Comparison of ENCODE assay signal across 42 mouse cellular contexts in the genomic region with DNA sequence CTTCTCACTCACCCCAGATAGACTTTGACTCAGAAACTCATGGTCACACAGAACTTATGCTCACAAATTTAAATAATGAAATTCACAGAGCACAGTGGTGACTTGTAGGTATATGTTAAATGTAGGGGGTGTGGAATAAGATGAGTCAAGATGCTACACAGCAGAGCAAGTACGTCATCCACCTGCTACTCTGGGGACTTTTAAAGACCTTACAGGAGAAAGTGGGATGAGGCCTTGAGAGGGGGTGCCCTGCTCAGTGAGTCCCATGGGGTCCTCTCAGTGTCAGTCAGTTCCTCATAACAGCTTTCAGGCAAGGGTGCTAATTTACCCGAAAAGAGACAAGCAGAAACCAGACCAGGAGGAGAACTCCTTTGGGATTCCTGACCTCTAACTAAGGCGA. TPM values are rescaled to one million over a fixed set of nuclear protein-coding genes. Genes with fewer than 3 reads are reported as not detected.
"Had no signal": no experiment of that assay in that cellular context is flagged by ENCODE, and none has a peak within 500 bp of the region (broad histone marks: within the 10 kb centered on the region; RNA-seq: fewer than 3 reads in every experiment).

No protein-coding gene starts in this region.

- H3K36me3 ChIP-seq: heart, embryonic 12.5 days; heart, embryonic 13.5 days; heart, embryonic 15.5 days; hindbrain, embryonic 10.5 days; hindbrain, embryonic 12.5 days; hindbrain, embryonic 13.5 days; hindbrain, embryonic 15.5 days; intestine, embryonic 15.5 days; kidney, embryonic 15.5 days had no signal

- H3K9me3 ChIP-seq: heart, embryonic 12.5 days; heart, embryonic 13.5 days; heart, embryonic 15.5 days; hindbrain, embryonic 10.5 days; hindbrain, embryonic 12.5 days; hindbrain, embryonic 13.5 days; hindbrain, embryonic 15.5 days; intestine, embryonic 15.5 days; kidney, embryonic 15.5 days had no signal

- H3K4me1 ChIP-seq: heart, embryonic 12.5 days; heart, embryonic 13.5 days; heart, embryonic 15.5 days; hindbrain, embryonic 10.5 days; hindbrain, embryonic 12.5 days; hindbrain, embryonic 13.5 days; hindbrain, embryonic 15.5 days; intestine, embryonic 15.5 days; kidney, embryonic 15.5 days had no signal

- H3K27ac ChIP-seq: heart, embryonic 13.5 days; heart, embryonic 15.5 days; hindbrain, embryonic 10.5 days; hindbrain, embryonic 12.5 days; hindbrain, embryonic 13.5 days; hindbrain, embryonic 14.5 days; hindbrain, embryonic 15.5 days; hindbrain, postnatal 0 days; intestine, embryonic 15.5 days; kidney, embryonic 15.5 days; kidney, postnatal 0 days; layer of hippocampus, adult 2 months; left cerebral cortex, adult 2 months had no signal

- H3K27me3 ChIP-seq: heart, embryonic 12.5 days; heart, embryonic 13.5 days; heart, embryonic 15.5 days; hindbrain, embryonic 12.5 days; hindbrain, embryonic 13.5 days; hindbrain, embryonic 15.5 days; intestine, embryonic 15.5 days; kidney, embryonic 15.5 days had no signal

- ATAC-seq: hindbrain, embryonic 16.5 days; hindbrain, postnatal 0 days; inflammation-experienced regulatory T-cells, adult 6 months; intestine, embryonic 15.5 days; intestine, embryonic 16.5 days; intestine, postnatal 0 days had no signal

- H3K4me3 ChIP-seq: heart, embryonic 12.5 days; heart, embryonic 13.5 days; heart, embryonic 15.5 days; hindbrain, embryonic 10.5 days; hindbrain, embryonic 12.5 days; hindbrain, embryonic 13.5 days; hindbrain, embryonic 15.5 days; intestine, embryonic 15.5 days; kidney, embryonic 15.5 days; layer of hippocampus, adult 2 months; left cerebral cortex, adult 2 months had no signal

- H3K4me2 ChIP-seq: heart, embryonic 11.5 days; heart, embryonic 12.5 days; heart, embryonic 13.5 days; heart, embryonic 15.5 days; hindbrain, embryonic 12.5 days; hindbrain, embryonic 13.5 days; hindbrain, embryonic 14.5 days; hindbrain, embryonic 15.5 days; intestine, embryonic 15.5 days; kidney, embryonic 15.5 days had no signal

- H3K9ac ChIP-seq: heart, embryonic 12.5 days; heart, embryonic 13.5 days; heart, embryonic 15.5 days; hindbrain, embryonic 12.5 days; hindbrain, embryonic 13.5 days; hindbrain, embryonic 14.5 days; hindbrain, embryonic 15.5 days; intestine, embryonic 15.5 days; kidney, embryonic 15.5 days had no signal

- DNase-seq: heart, postnatal 10 days; heart, postnatal 14 days; heart, postnatal 36 days; heart, postnatal 4 days; kidney, adult 11 months; kidney, adult 18-20 months; kidney, adult 2 months; kidney, adult 8-10 months; kidney, adult 9 months; kidney, postnatal 10 days; kidney, postnatal 14 days; kidney, postnatal 25 days; kidney, postnatal 36 days; kidney, postnatal 4 days; layer of hippocampus, adult 9-11 months; layer of hippocampus, postnatal 36 days had no signal

RNA-seq across cellular contexts. Expression of a gene that starts 30.4 kb away (rescaled TPM):
- total RNA-seq: heart, postnatal 14 days; heart, postnatal 25 days; heart, postnatal 36 days; heart, postnatal 4 days; hindbrain, postnatal 0 days; layer of hippocampus, adult 18-20 months; layer of hippocampus, adult 2 months; layer of hippocampus, postnatal 14 days; layer of hippocampus, postnatal 25 days; layer of hippocampus, postnatal 36 days; left cerebral cortex, adult 18-20 months; left cerebral cortex, adult 2 months had no signal
- polyA plus RNA-seq: heart, embryonic 11.5 days; heart, embryonic 12.5 days; heart, embryonic 14.5 days; heart, postnatal 0 days had no signal
